Mouse (Mus musculus): ENCODE results near the gene H2al1c.

DNA sequence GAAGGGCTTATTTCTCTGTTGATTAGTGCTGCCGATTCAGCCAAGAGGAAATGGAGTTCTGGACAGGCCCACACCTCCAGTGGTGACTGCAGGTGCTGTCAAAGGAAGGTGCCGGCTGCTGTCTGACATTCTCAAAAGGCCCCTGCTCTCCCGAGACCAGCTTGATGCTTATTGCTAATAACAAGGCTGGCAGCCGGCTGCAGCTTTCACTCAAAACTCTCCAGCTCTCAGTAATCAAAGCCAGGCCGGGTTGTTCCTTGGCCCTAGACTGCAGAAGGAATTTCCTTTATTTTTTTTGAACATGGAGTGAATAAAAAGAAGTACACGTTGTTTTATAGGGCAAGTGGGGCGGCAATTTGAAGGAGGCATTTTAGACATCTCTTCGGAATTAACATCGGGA is 40.3 kb downstream of the H2al1c start:
- TF ChIP-seq CTCF (conservative IDR thresholded peaks at IDR 0.05; ENCODE audit: low read length), result no peak
- TF ChIP-seq POU5F1 (IDR thresholded peaks at IDR 0.05; ENCODE audit: borderline replicate concordance, low read length), result no peak

Measured in E14TG2a.4 (cell line).